Mouse (Mus musculus) testis, postnatal 10 days (tissue): Measurements from ENCODE around the gene Myh14.
A peak's percentile ranks its signal among the peaks of the same experiment; 100 is the strongest.

Experiments
- DNase-seq: peaks from one replicate; pipeline ENCODE4 v3.0.0; 2021; ENCODE audit warnings: low spot score

Gene Myh14

GRCm38 (mm10) chr7:44576333-44576844 is 94.3 kb downstream of the Myh14 start:
- no peak for DNase-seq

DNA sequence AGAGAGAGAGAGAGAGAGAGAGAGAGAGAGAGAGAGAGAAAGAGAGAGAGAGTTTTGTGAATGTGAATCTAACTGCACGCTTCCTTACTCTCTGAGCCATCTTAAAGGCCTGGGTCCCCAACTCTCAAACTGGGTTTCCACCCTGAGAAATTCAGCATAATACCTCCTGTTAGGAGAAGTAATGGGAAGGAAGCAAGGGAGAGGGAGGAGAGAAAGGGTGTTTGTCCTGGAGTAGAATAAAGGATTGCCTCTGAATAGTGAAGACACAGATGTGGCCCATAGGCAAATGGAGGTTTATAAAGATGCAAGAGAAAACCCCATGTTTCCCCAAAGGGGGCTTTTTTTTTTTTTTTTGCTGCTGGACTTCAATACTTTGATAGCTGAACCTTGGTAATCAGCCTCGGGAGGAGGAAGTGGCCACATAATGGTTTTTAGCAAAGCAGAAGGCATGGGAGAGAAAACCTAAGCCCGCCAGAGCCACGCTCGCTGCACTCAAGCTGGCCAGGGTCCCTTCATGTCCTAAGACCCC is 97.6 kb downstream of the Myh14 start:
- DNase-seq = no peak

- DNase-seq = no peak
These were observed 98.4 kb downstream of the Myh14 start, which contains the start of gene Napsa for GRCm38 (mm10) chr7:44572213-44572701. TSS of gene Napsa (plus strand) at chr7:44572380.

DNA sequence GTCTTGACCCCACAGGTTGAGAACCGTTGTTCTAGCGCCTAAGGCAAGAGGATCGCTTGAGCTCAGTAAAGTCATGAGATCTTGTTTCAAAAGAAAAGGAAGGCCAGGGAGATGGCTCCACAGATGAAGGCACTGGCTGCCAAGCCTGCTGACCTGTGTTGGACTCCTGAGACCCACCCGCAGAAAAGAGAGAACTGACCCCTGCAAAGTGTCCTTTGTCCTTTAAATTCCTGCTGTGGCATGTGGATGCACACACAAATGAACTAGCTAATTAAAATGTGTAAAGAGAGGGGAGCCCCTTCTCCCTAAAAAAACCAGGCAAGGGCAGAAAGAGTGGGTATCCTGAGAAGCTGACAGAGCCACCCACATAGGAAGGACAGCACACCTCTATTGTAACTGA is 98.8 kb downstream of the Myh14 start:
- no peak for DNase-seq

DNA sequence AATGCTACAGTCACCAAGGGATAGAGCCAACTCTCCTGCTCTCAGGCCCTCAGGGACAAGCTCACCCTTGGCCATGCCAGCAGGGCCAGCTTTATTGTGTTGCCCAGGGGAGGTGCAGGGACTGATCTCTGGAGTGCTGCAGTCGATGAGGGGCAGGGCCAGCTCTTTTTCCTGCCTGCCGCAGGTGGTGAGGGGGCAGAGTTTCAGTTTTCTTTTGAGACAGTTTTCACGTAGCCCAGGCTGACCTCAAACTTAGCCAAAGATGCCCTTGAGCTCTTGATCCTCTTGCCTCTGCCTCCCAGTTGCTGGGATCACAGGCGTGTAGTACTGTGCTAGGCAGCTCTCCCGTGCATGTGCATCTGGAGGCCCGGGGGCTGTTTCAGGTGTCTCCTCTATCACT is 99.7 kb downstream of the Myh14 start:
- DNase-seq = no peak

GRCm38 (mm10) chr7:44568803-44569202 is 101.8 kb downstream of the Myh14 start:
- DNase-seq = no peak

DNA sequence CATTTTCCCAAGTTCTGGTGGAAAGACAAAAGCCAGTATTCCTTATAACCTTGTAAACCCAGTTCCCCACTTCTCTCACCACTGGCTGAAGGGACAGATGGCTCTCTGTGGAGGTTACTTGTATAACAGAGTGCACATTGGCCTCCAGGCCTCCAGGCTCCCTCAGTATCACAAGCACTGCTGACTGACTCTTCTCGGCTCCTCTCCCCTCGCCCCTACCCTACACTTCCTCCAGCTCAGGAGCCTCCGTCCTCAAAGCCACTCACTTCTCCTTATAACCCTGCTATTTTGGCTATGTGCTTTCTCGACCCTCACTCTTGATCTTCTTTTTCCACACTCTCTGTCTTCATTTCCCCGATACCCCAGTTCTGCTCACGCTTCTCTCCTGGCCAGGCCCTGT is 105.2 kb downstream of the Myh14 start:
- no peak for DNase-seq

- DNase-seq = no peak
These were observed 106.2 kb downstream of the Myh14 start for GRCm38 (mm10) chr7:44564486-44564885.

DNA sequence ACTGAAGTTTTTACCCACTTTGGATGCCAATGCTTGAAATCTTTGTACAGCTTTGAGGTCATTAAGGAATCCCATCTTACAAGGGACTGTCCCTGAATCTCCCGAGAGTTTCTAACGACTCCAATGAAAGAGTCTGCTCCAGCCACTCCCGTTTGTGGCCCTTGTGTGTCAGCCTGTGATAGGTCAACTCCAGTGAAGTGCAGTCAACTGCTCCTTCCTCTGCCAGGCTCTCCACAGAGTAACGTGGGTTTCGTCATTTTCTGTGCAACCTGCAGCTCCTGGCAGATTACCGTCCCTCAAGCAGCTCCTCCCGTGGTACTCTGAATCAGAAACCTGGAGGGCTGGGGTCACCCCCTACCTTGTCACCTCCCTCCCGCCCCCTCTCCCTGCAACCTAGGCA is 107.4 kb downstream of the Myh14 start:
- no peak for DNase-seq

DNA sequence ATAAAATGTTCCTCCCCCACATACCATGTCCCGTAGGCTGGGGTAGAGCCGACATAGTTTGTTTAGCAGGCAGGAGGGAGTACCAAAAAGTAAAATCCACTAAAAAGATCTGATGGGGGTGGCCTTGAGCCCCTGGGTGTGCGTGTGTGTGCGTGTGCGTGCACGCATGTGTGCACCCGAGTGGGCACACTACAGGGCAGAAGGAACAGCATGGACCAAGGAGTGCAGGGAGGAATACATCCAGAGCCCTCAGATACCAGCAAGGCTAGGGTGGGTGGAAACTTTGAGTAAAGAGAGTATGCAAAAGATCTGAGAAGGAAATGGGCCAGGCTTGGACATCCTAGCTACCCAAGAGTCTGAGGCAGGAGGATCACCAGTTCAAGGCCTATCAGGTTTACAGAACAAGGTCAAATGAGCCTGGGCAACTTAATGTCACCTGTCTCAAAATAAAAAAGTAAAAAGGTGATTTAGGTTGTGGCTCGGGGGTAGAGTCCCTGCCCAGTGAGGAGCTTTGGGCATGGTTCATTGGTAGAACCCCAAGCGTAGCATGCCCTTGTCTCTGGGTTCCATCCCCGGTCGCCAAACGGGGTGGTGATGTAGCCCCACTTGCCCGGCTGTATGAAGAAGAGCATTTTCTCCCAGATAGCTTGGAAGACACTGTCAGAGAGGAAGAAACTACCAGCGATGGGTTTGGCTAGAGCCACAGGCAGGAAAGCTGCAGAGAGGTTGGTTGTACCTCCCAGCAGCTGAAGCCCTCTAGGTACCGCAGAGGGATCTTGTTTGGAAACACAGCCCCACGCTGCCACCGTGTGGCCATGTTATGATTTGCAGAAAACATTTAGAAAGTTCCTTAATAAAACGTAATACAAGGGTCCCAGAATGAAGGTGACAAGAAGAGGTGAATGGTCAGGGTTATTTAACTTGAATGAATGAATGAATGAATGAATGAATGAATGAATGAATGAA is 109.9 kb downstream of the Myh14 start:
- DNase-seq = peak; percentile 88

DNA sequence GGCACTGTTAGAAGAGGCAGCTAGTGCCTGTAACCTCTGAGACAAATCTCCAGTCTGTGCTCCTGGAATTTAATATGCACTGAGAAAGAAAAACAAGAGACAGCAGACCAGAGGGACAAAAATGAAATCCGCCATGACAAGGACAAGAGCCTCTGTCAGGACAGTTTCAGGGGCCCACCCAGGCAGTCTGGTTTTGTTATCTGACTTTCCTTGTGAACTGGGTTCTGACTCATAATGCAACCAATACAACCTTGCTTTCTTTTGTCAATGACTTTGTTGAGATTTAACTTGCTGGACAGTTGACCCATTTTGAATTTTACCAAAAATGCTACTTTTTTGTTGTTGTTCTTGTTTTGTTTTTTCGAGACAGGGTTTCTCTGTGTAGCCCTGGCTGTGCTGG is 113.0 kb downstream of the Myh14 start:
- no peak for DNase-seq
